Mouse (Mus musculus): Measurements from ENCODE around the gene Bcr.

Gene Bcr

GRCm38 (mm10) chr10:75058336-75058735, 2.1 kb upstream of the Bcr start:
- no peak for DNase-seq

- DNase-seq: no peak
These were observed 1.5 kb upstream of the Bcr start for GRCm38 (mm10) chr10:75058761-75059395.

GRCm38 (mm10) chr10:75059396-75059795, 996 bp upstream of the Bcr start:
- peak; percentile 63 for DNase-seq

- peak; percentile 45 for DNase-seq
These were observed 447 bp downstream of the Bcr start for GRCm38 (mm10) chr10:75060843-75061235.

DNA sequence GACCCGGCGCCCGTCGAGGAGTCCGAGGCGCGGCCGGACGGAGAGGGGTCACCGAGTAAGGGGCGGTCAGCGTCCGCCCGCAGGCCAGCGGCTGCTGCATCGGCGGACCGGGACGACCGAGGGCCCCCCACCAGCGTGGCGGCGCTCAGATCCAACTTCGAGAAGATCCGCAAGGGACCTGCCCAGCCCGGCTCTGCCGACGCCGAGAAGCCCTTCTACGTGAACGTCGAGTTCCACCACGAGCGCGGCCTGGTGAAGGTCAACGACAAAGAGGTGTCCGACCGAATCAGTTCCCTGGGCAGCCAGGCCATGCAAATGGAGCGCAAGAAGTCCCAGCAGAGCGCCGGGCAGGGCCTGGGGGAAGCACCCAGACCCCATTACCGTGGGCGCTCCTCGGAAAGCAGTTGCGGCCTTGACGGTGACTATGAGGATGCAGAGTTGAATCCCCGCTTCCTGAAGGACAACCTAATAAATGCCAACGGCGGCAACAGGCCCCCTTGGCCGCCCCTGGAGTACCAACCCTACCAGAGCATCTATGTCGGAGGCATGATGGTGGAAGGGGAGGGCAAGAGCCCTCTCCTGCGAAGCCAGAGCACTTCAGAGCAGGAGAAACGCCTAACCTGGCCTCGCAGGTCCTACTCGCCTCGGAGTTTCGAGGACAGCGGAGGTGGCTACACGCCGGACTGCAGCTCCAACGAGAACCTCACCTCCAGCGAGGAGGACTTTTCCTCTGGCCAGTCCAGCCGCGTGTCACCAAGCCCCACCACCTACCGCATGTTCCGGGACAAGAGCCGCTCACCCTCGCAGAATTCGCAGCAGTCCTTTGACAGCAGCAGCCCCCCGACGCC, 1.2 kb downstream of the Bcr start:
- DNase-seq: peak; percentile 36

DNA sequence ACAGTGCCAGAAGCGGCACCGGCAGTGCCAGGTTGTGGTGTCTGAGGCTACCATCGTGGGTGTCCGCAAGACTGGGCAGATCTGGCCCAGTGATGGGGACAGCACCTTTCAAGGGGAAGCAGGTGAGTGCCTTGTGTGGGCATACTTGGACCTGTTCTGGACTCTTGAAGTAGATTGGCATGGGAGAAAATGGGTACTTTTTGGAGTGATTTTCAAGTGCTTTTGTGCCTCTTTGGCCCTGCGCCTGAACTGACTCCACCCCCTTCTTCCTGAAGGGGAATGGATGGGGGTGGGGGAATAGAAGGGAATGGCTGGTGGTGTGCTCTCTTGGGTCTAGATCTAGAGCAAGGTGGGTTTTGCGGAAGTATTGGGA, 1.8 kb downstream of the Bcr start:
- peak; percentile 46 for DNase-seq

DNA sequence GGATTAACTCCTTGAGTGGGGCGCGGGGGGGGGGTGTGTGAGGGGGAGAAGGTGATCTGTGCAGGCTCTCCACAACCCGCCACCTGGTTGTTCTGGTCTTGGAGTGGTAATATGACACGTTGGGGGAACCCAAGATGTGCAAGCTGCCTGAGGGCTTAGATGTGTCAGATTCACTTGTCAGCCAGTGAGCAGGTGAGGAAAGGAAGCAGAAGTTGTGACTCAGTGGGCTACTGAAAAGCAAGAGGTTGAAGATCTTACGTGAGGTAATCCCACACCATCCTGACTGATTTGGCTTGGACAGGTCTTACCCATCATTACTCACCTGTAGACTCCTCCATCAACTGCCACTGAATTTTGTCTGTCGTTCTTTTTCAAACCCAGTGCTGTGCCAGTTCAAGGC, 2.2 kb downstream of the Bcr start:
- DNase-seq: no peak

GRCm38 (mm10) chr10:75063301-75063965, 3.0 kb downstream of the Bcr start:
- no peak for DNase-seq

DNA sequence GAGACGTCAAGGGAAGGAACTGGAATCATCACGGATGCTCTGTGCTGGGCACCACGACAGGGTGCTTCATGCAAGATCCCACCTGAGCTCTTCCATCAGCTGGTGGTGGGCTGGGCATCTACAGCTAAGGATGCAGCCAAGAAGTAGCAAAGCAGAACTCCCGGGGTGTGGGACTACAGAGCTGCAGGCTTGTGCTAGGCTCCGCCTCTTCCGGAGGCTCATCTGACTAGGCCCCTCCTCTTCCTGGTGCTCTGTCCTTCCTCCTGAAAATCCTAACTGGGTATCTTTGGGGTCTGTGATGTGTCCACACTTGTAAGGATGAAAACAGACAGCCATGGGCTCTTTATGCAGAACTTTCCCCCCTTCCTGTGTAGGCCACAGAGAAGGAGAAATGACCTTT, 5.3 kb downstream of the Bcr start:
- no peak for DNase-seq

GRCm38 (mm10) chr10:75067446-75067845, 7.1 kb downstream of the Bcr start:
- no peak for DNase-seq

DNA sequence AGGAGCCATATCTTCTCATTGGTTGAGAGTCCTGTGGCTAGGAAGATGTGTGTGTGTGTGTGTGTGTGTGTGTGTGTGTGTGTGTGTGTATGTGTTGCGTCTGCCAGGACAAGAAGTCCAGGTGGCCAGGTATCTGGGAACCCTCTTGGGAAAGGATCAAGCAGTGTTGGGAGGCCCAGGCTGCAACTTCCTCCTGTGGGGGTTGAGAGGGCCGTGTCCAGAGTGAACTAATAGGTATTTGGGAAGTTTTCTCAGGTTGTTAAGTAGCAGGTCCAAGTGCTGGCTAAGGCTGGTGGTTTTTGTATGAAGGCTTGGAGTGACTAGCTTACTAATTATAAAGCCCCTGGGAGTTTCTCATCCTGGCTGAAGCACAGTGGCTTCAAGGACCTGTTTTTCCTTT, 7.7 kb downstream of the Bcr start:
- no peak for DNase-seq

- no peak for DNase-seq
These were observed 8.4 kb downstream of the Bcr start for GRCm38 (mm10) chr10:75068624-75069328.

GRCm38 (mm10) chr10:75070281-75070976, 10.0 kb downstream of the Bcr start:
- DNase-seq: no peak

DNA sequence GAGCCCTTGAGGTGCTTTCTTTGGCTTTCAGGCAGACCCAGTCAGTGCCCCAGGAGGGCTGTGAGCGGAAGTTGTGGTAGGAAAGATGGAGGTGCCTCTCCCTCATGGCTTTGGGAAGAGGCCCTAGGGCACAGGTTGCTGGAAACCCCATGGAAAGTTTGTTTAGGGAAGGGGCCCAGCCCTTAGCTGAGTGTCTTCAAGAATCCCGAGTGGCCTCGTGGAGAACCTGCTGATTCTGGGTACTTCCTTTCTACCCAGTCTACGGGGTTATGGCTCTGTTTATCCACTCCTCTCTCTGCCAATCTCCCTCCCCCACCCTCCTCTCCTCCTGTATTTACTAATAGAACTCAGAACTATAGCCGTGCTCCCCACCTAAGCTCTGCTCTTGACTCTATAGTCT, 15.3 kb downstream of the Bcr start:
- no peak for DNase-seq

GRCm38 (mm10) chr10:75078174-75079128, 18.1 kb downstream of the Bcr start:
- DNase-seq: no peak

GRCm38 (mm10) chr10:75085330-75085729, 24.9 kb downstream of the Bcr start:
- DNase-seq: no peak

DNA sequence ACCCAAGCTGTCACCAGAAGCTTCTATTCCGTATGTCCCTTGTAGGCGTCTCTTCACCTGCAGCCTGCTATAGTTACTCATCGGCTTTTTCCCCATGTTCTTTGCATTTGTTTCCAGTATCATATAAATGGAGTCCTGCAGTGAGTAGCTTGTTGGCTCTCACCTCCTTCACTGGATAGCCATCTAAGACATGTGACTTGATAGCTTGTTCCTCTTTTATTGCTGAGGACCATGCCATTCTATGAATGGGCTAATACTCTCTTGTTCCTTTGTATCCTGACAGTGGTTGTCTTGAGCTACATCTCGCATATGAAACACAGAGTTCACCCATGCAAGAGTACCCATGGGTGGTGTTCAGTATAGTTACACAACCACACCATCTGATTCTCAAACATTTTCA, 28.1 kb downstream of the Bcr start:
- no peak for DNase-seq

DNA sequence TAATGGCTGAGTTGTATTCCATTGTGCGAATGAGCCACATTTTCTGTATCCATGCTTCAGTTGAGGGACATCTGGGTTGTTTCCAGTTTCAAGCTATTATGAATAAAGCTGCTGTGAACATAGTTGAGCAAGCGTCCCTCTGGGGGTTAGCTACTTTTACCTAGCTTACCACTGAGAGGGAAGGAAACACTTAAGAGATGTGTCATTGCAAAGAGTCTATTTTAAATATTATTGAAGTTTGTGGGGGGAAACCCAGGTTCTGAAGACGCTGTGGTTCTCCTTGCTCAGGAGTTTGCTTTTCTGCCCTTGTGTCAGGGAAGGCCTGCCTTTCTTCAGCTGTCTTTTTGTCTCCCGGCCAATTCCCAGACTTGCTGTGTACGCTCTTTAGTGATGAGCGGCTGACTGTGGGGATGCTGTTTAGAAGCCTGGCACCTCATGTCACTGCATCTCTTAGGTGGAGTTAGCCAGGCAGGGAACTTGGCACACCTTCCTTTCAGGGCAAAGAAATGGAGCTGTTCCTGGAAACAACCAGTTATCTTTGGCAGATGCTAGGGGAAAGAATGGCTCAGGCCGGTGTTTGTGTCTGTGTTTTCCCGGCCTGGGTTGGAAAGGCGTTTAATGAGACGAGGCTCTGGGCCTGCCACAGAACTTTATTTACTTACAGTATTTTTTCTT, 31.2 kb downstream of the Bcr start:
- DNase-seq: no peak

DNA sequence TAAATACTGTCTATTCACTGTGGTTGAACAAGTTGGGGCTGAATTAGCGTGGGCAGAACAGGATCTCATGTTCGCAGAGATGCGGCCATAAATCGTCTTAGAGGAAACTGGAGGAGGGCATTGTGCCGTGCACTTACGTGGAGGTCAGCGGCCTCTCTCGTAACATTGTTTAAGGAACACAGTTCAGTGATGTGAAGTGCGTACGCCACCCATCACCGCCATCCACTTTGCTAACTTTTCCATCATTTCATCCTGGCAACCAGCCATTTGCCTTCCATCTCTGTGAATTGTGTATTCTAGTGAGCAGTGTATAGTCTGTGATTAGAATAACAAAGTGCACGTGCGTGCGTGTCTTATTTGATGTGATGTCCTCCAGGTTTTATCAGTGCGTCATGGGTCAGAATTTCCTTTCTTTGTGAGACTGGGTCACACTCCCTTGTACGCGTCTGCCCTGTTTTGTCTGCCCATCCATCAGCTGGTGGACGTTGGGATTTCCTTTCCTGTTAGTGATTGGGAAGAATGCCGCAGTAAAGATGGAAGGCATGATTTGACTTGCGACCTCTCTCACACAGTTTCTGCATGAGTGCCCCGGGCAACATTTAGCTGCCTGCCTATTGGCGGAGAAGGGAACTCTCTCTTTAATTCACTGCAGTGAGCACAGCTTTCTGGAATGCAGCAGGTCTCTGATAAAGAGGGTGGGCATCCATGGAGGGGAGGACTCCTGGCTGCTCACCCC, 33.0 kb downstream of the Bcr start:
- no peak for DNase-seq

DNA sequence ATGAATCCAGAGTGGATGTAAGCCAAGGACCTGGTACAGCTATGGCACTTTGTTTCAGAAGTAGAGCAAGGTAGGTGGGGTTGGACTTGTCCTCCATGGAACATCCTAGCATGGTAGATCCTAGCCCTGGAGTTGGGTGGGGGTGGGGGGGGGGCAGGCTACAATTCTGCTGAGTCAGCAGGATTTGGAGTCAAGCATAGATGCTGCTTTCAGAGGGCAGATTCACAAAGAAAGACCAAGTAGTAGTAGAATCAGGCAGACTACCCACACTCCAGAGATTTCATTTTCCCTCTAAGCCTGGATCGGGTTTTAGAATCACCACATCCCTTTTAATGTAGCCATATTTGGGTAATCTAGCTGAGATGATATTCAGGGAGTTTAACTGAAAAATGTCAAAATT, 33.9 kb downstream of the Bcr start:
- DNase-seq: no peak
